17 mouse cellular contexts compared by ENCODE assay signal in genomic region chr13:47215815-47216585, GRCm38 (mm10).
DNase-seq lines count a peak whose midpoint lies in the region; ATAC-seq and TF ChIP-seq lines count a peak whose summit lies in the region.
"Had no signal": no experiment of that assay in that cellular context is flagged by ENCODE, and none has a peak within 500 bp of the region (broad histone marks: within the 10 kb centered on the region; RNA-seq: fewer than 3 reads in every experiment).

No protein-coding gene starts in this region.

- no peaks in the 10 kb centered on the region for H3K9me3 ChIP-seq in intestine, embryonic 15.5 days
- H3K9me3 ChIP-seq: forebrain, embryonic 15.5 days; hindbrain, embryonic 13.5 days; lung, embryonic 15.5 days; midbrain, embryonic 12.5 days had no signal

- H3K79me2 ChIP-seq in heart, adult 2 months (replicated peaks; ENCODE audit: control insufficient read depth, insufficient read depth, low read length) = peaks cover 2% of the 10 kb centered on the region; the same call in 1 of the 2 replicates

- H3K4me2 ChIP-seq in intestine, embryonic 15.5 days (replicated peaks) = no peak overlapping the region
- H3K4me2 ChIP-seq: forebrain, embryonic 15.5 days; hindbrain, embryonic 13.5 days; lung, embryonic 15.5 days; midbrain, embryonic 12.5 days had no signal

- no peak for TF ChIP-seq EP300 in heart, adult 2 months (IDR thresholded peaks at IDR 0.05; ENCODE audit: insufficient read depth, low read depth, low read length)

- H3K27me3 ChIP-seq in heart, adult 2 months (ENCODE audit: control insufficient read depth, insufficient read depth, low read length) = no peaks in the 10 kb centered on the region
- no peaks in the 10 kb centered on the region for H3K27me3 ChIP-seq in intestine, embryonic 15.5 days (replicated peaks)
- H3K27me3 ChIP-seq: forebrain, embryonic 15.5 days; hindbrain, embryonic 13.5 days; lung, embryonic 15.5 days; midbrain, embryonic 12.5 days had no signal

- no peak for TF ChIP-seq CTCF in heart, adult 2 months (IDR thresholded peaks at IDR 0.05)

- H3K27ac ChIP-seq in heart, adult 2 months = peak overlapping the region; percentile 58
- H3K27ac ChIP-seq in intestine, embryonic 15.5 days = no peak overlapping the region
- H3K27ac ChIP-seq: forebrain, embryonic 15.5 days; hindbrain, embryonic 13.5 days; lung, embryonic 15.5 days; midbrain, embryonic 12.5 days had no signal

- 53% methylated on average over 20 of the region's 20 CpGs for WGBS in heart, adult 2 months
- 75% methylated on average over 20 of the region's 20 CpGs for WGBS in intestine, embryonic 15.5 days

- no peak for TF ChIP-seq POLR2A in heart, adult 2 months (IDR thresholded peaks at IDR 0.05; ENCODE audit: insufficient read depth, low read depth, low read length)

- intact Hi-C loops in heart, adult 2 months (cut with DNase I) = no loop called here

- no peak overlapping the region for H3K9ac ChIP-seq in heart, adult 2 months (ENCODE audit: low read depth, low read length)
- no peak overlapping the region for H3K9ac ChIP-seq in intestine, embryonic 15.5 days
- H3K9ac ChIP-seq: forebrain, embryonic 15.5 days; hindbrain, embryonic 13.5 days; lung, embryonic 15.5 days; midbrain, embryonic 12.5 days had no signal

- H3K4me3 ChIP-seq in heart, adult 2 months = no peak overlapping the region
- H3K4me3 ChIP-seq in intestine, embryonic 15.5 days (replicated peaks) = no peak overlapping the region
- H3K4me3 ChIP-seq: forebrain, embryonic 15.5 days; hindbrain, embryonic 13.5 days; lung, embryonic 15.5 days; midbrain, embryonic 12.5 days had no signal

- DNase-seq in heart, adult 2 months = no peak
- DNase-seq in heart, adult 9 months (ENCODE audit: low spot score in 2 of 2) = no peak
- peak; percentile 54 for DNase-seq in retina, postnatal 1 day
- DNase-seq in retina, embryonic 14.5 days (ENCODE audit: low spot score) = no peak
- peak; percentile 31 for DNase-seq in gastrocnemius, postnatal 25 days
- DNase-seq: cerebellum, adult 18-20 months; kidney, postnatal 14 days; liver; right cerebral cortex, postnatal 25 days; thymus, adult 18-20 months had no signal

- H3K36me3 ChIP-seq in heart, adult 2 months (ENCODE audit: control insufficient read depth, insufficient read depth, low read length) = peaks cover 16% of the 10 kb centered on the region
- H3K36me3 ChIP-seq in intestine, embryonic 15.5 days = no peaks in the 10 kb centered on the region
- H3K36me3 ChIP-seq: forebrain, embryonic 15.5 days; hindbrain, embryonic 13.5 days; lung, embryonic 15.5 days; midbrain, embryonic 12.5 days had no signal

- peaks cover 13% of the 10 kb centered on the region for H3K4me1 ChIP-seq in heart, adult 2 months (ENCODE audit: control insufficient read depth, insufficient read depth, low read length)
- H3K4me1 ChIP-seq in intestine, embryonic 15.5 days (replicated peaks) = peaks cover 3% of the 10 kb centered on the region; the same call in 1 of the 2 replicates
- H3K4me1 ChIP-seq: forebrain, embryonic 15.5 days; midbrain, embryonic 12.5 days had no signal

- ATAC-seq in intestine, embryonic 15.5 days = no peak
- ATAC-seq in cerebellum, adult (ENCODE audit: insufficient number of reproducible peaks, low FRiP score, low TSS enrichment) = no peak
- ATAC-seq: forebrain, embryonic 15.5 days; intestine, embryonic 16.5 days had no signal

Comparison
In these comparisons a context has a peak if more than half of its experiments do, and no peak if none do; other contexts are left out.
1. DNase-seq: peak in retina, postnatal 1 day (single experiment) and gastrocnemius, postnatal 25 days (single experiment); none in heart, adult 2 months (0 of 2), heart, adult 9 months (0 of 2) and retina, embryonic 14.5 days (single experiment).